ENCODE assay signal across 11 mouse cellular contexts in the genomic region with DNA sequence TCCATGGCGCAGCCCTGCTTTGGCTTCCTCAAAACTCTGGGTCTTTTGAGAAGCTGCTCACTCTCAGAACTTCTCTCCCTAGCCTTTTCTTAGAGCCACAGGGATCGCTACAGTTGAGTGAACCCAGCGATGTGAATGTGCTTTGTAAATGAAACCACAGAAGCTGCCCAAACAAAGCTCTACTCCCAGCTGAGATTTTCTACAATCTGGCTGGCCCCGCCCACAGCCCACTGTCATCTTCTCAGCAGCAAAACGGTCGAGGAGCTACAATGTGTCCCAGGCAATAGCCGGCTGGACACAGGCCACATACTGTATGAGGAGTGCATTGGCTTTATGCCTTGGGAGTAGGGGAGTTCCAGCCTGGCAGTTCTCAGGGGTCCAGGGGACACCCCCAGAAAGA. TPM values are rescaled to one million over a fixed set of nuclear protein-coding genes. Genes with fewer than 3 reads are reported as not detected.
DNase-seq lines count a peak whose midpoint lies in the region; ATAC-seq lines count a peak whose summit lies in the region.
"Had no signal": no experiment of that assay in that cellular context is flagged by ENCODE, and none has a peak within 500 bp of the region (broad histone marks: within the 10 kb centered on the region; RNA-seq: fewer than 3 reads in every experiment).

No protein-coding gene starts in this region.

- peaks cover 61% of the 10 kb centered on the region for H3K36me3 ChIP-seq in kidney, embryonic 14.5 days (ENCODE audit: control insufficient read depth, insufficient read depth, low read length)
- peaks cover 58% of the 10 kb centered on the region for H3K36me3 ChIP-seq in embryonic facial prominence, embryonic 13.5 days
- H3K36me3 ChIP-seq in hindbrain, embryonic 10.5 days: peaks cover 88% of the 10 kb centered on the region
- H3K36me3 ChIP-seq in midbrain, embryonic 12.5 days: peaks cover 47% of the 10 kb centered on the region

- ATAC-seq in kidney, embryonic 14.5 days (ENCODE audit: low FRiP score, low TSS enrichment): no peak
- ATAC-seq in embryonic facial prominence, embryonic 13.5 days (ENCODE audit: insufficient number of reproducible peaks, insufficient read depth, low FRiP score, low TSS enrichment, low read depth): no peak
- ATAC-seq in midbrain, embryonic 12.5 days (ENCODE audit: low FRiP score, low read depth): peak; percentile 30; the same call in 1 of the 2 replicates
- ATAC-seq: intestine, postnatal 0 days had no signal

- H3K4me2 ChIP-seq in kidney, embryonic 14.5 days (replicated peaks; ENCODE audit: low read depth, low read length): no peak overlapping the region
- H3K4me2 ChIP-seq in embryonic facial prominence, embryonic 13.5 days: no peak overlapping the region
- H3K4me2 ChIP-seq in midbrain, embryonic 12.5 days (replicated peaks): 0 out of 2 replicates have a peak overlapping the region, but pooled peaks have one; percentile 7
- H3K4me2 ChIP-seq: limb, embryonic 12.5 days had no signal

- H3K9me3 ChIP-seq in kidney, embryonic 14.5 days (ENCODE audit: control insufficient read depth, low read length): no peaks in the 10 kb centered on the region
- no peaks in the 10 kb centered on the region for H3K9me3 ChIP-seq in embryonic facial prominence, embryonic 13.5 days
- no peaks in the 10 kb centered on the region for H3K9me3 ChIP-seq in hindbrain, embryonic 10.5 days
- H3K9me3 ChIP-seq in midbrain, embryonic 12.5 days: no peaks in the 10 kb centered on the region
- H3K9me3 ChIP-seq: limb, embryonic 12.5 days had no signal

- peaks cover 8% of the 10 kb centered on the region; the same call in 1 of the 2 replicates for H3K4me1 ChIP-seq in kidney, embryonic 14.5 days (ENCODE audit: control insufficient read depth, insufficient read depth, low read length)
- H3K4me1 ChIP-seq in embryonic facial prominence, embryonic 13.5 days: peaks cover 90% of the 10 kb centered on the region
- peaks cover 35% of the 10 kb centered on the region for H3K4me1 ChIP-seq in hindbrain, embryonic 10.5 days (replicated peaks)
- H3K4me1 ChIP-seq in midbrain, embryonic 12.5 days: peaks cover 32% of the 10 kb centered on the region

- no peak overlapping the region for H3K27ac ChIP-seq in kidney, embryonic 14.5 days (ENCODE audit: low read depth, low read length)
- H3K27ac ChIP-seq in embryonic facial prominence, embryonic 13.5 days: 0 out of 2 replicates have a peak overlapping the region, but pooled peaks have one; percentile 24
- H3K27ac ChIP-seq in hindbrain, embryonic 10.5 days: peak overlapping the region; percentile 75
- peak overlapping the region; percentile 76 for H3K27ac ChIP-seq in midbrain, embryonic 12.5 days (replicated peaks)
- H3K27ac ChIP-seq: heart, adult 2 months; limb, embryonic 12.5 days had no signal

- H3K4me3 ChIP-seq in kidney, embryonic 14.5 days (ENCODE audit: low read length): no peak overlapping the region
- H3K4me3 ChIP-seq in embryonic facial prominence, embryonic 13.5 days: no peak overlapping the region
- no peak overlapping the region for H3K4me3 ChIP-seq in hindbrain, embryonic 10.5 days
- H3K4me3 ChIP-seq in midbrain, embryonic 12.5 days: no peak overlapping the region
- H3K4me3 ChIP-seq: erythroblast, embryonic 14.5 days; heart, adult 2 months; limb, embryonic 12.5 days had no signal

- DNase-seq in kidney, adult 9 months: peak; percentile 19
- DNase-seq in hindbrain, embryonic 10.5 days (ENCODE audit: low spot score): peak; percentile 49
- no peak for DNase-seq in right cerebral cortex, adult 18-20 months
- DNase-seq in yolk sac, embryonic 10.5 days (ENCODE audit: low spot score): no peak

- no peaks in the 10 kb centered on the region for H3K27me3 ChIP-seq in kidney, embryonic 14.5 days (ENCODE audit: control insufficient read depth, insufficient read depth, low read length)
- H3K27me3 ChIP-seq in embryonic facial prominence, embryonic 13.5 days: no peaks in the 10 kb centered on the region
- H3K27me3 ChIP-seq in hindbrain, embryonic 10.5 days (ENCODE audit: insufficient read depth, poor library complexity, severe bottlenecking): no peaks in the 10 kb centered on the region
- H3K27me3 ChIP-seq in midbrain, embryonic 12.5 days: no peaks in the 10 kb centered on the region
- H3K27me3 ChIP-seq: limb, embryonic 12.5 days had no signal

- 41% methylated on average over 7 of the region's 7 CpGs for WGBS in kidney, embryonic 14.5 days
- WGBS in embryonic facial prominence, embryonic 13.5 days: 37% methylated on average over 7 of the region's 7 CpGs
- WGBS in hindbrain, embryonic 10.5 days: 23% methylated on average over 7 of the region's 7 CpGs
- WGBS in midbrain, embryonic 12.5 days: 16% methylated on average over 7 of the region's 7 CpGs

- H3K9ac ChIP-seq in kidney, embryonic 14.5 days (ENCODE audit: low read depth, low read length): no peak overlapping the region
- no peak overlapping the region for H3K9ac ChIP-seq in embryonic facial prominence, embryonic 13.5 days
- no peak overlapping the region for H3K9ac ChIP-seq in midbrain, embryonic 12.5 days (replicated peaks)
- H3K9ac ChIP-seq: limb, embryonic 12.5 days had no signal

RNA-seq across cellular contexts. Expression of a gene that starts 51.2 kb away (rescaled TPM):
- 18.9 and 31.1 TPM in 2 replicates for polyA plus RNA-seq in kidney, embryonic 14.5 days (2014; fragmentation: Nextera tagmentation; extraction: Ambion mirVana)
- polyA plus RNA-seq in embryonic facial prominence, embryonic 13.5 days (2015; fragmentation: Nextera tagmentation; extraction: Ambion mirVana): 28.0 and 28.9 TPM in 2 replicates
- polyA plus RNA-seq in hindbrain, embryonic 10.5 days (2016; fragmentation: Nextera tagmentation; extraction: Ambion mirVana): 46.0 and 50.4 TPM in 2 replicates
- 56.5 and 57.3 TPM in 2 replicates for polyA plus RNA-seq in midbrain, embryonic 12.5 days (2016; fragmentation: Nextera tagmentation; extraction: Ambion mirVana)

RNA-seq across cellular contexts. Expression of a gene that starts 51.4 kb away (rescaled TPM):
- 0.09 TPM in 1 of 2 replicates, not detected in the other for polyA plus RNA-seq in kidney, embryonic 14.5 days (2014; fragmentation: Nextera tagmentation; extraction: Ambion mirVana)
- polyA plus RNA-seq in embryonic facial prominence, embryonic 13.5 days (2015; fragmentation: Nextera tagmentation; extraction: Ambion mirVana): 0.10 TPM in 1 of 2 replicates, not detected in the other
- 0.07 and 0.13 TPM in 2 replicates for polyA plus RNA-seq in hindbrain, embryonic 10.5 days (2016; fragmentation: Nextera tagmentation; extraction: Ambion mirVana)
- not detected in 2 replicates for polyA plus RNA-seq in midbrain, embryonic 12.5 days (2016; fragmentation: Nextera tagmentation; extraction: Ambion mirVana)
- polyA plus RNA-seq: erythroblast, embryonic 14.5 days; intestine, postnatal 0 days had no signal

Comparison
In these comparisons a context has a peak if more than half of its experiments do, and no peak if none do; other contexts are left out.
1. DNase-seq: peak in kidney, adult 9 months (single experiment) and hindbrain, embryonic 10.5 days (single experiment); none in right cerebral cortex, adult 18-20 months (single experiment) and yolk sac, embryonic 10.5 days (single experiment).